Mouse (Mus musculus) kidney, embryonic 14.5 days (tissue): ENCODE data around the gene Cldn11. TPM values are rescaled to one million over a fixed set of nuclear protein-coding genes. Genes with fewer than 3 reads are reported as not detected.

Experiments used
- ATAC-seq: fragments of 200-750 bp; cut with Nextera tagmentation; 2 replicates; pipeline ENCODE4 v1.8.0; 2017; ENCODE audit warnings: moderate number of reproducible peaks, mild to moderate bottlenecking, moderate TSS enrichment, moderate library complexity; ENCODE audit not compliant: low FRiP score, low TSS enrichment
- H3K27ac ChIP-seq: fragments of 300-500 bp; sonication (generic); 2 replicates; pipeline ENCODE4 v1.5.1; 2014; ENCODE audit warnings: low read depth, mild to moderate bottlenecking, low read length, moderate library complexity, mixed read lengths
- H3K27me3 ChIP-seq: fragments of 300-500 bp; sonication (generic); 2 replicates; pipeline ENCODE4 v1.6.1; 2014; ENCODE audit warnings: mild to moderate bottlenecking, low read length; ENCODE audit not compliant: control insufficient read depth, insufficient read depth
- H3K36me3 ChIP-seq: fragments of 300-500 bp; sonication (generic); 2 replicates; pipeline ENCODE4 v1.6.1; 2014; ENCODE audit warnings: low read length, mixed read lengths; ENCODE audit not compliant: control insufficient read depth, insufficient read depth
- H3K4me1 ChIP-seq: fragments of 300-500 bp; sonication (generic); 2 replicates; pipeline ENCODE4 v1.6.1; 2014; ENCODE audit warnings: low read length, mixed read lengths; ENCODE audit not compliant: control insufficient read depth, insufficient read depth
- H3K4me2 ChIP-seq: fragments of 300-500 bp; sonication (generic); replicated peaks from 2 replicates; pipeline ENCODE4 v1.6.1; 2014; ENCODE audit warnings: low read depth, mild to moderate bottlenecking, low read length
- H3K4me3 ChIP-seq: fragments of 300-500 bp; sonication (generic); 2 replicates; pipeline ENCODE4 v1.5.1; 2014; ENCODE audit warnings: mild to moderate bottlenecking, low read length
- H3K9ac ChIP-seq: fragments of 300-500 bp; sonication (generic); 2 replicates; pipeline ENCODE4 v1.6.1; 2014; ENCODE audit warnings: low read depth, mild to moderate bottlenecking, low read length, moderate library complexity
- H3K9me3 ChIP-seq: fragments of 300-500 bp; sonication (generic); 2 replicates; pipeline ENCODE4 v1.6.1; 2016; ENCODE audit warnings: low read length; ENCODE audit not compliant: control insufficient read depth
- WGBS: fragments of 180-500 bp; shearing (Covaris S2); extraction: QIAGEN DNeasy Blood & Tissue Kit; methylation state at CpG from one replicate; pipeline ENCODE4 v1.1.7; 2014; 5-methylcytosine and 5-hydroxymethylcytosine counted together
- polyA plus RNA-seq: library from polyadenylated mRNA; unstranded; fragments of >200 nt; fragmentation: Nextera tagmentation; extraction: Ambion mirVana; gene quantifications from 2 replicates; pipeline ENCODE4 v1.2.1, GENCODE M21; 2014

Gene Cldn11
- polyA plus RNA-seq, 1 experiment from 2014 or later, result 47.5 TPM

DNA sequence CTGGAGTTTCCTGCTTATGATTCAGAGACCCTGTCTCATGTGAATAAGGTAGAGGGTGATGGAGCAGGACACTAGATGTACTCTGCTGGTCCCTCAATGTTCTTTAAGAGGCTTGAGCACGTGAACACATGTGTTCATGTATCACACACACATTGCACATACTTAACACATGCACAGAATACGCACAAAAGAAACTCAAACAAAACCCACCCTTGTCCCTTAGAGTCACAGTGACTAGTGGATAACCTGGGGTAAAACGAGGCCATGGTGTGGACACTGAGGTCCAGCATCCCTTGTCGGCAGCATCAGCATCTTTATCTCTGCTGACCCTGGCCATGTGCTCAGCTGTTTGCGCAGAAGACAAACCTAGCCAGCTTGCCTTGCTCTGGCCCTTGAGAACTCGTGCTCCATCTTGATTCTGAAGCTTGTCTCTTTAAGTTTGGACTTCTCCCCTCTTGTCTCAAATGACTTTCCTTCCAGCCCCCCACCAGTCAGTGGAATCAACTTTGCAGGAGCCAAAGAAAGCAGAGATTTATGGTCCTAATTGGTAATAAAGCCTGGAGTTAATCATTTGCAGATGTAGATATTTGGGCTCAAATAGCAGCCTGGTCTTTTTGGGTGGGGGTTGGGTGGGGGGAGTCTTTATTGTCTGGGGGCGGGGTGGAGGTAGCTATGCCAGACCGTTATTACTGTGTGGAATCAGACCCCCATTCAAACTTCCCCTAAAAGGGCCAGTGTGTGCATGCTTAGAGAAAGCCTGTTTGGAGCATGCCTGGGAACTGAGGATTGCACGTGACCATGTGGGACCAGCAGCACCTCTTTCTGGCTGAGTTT lies 62.7 kb downstream of the Cldn11 start:
- H3K4me3 ChIP-seq, result no peak overlapping the region
- no peaks in the 10 kb centered on the region for H3K27me3 ChIP-seq
- no peaks in the 10 kb centered on the region for H3K36me3 ChIP-seq
- peak; percentile 68 for ATAC-seq
- no peaks in the 10 kb centered on the region for H3K9me3 ChIP-seq
- 0 out of 2 replicates have a peak overlapping the region, but pooled peaks have one; percentile 19 for H3K27ac ChIP-seq
- no peak overlapping the region for H3K9ac ChIP-seq
- peaks cover 32% of the 10 kb centered on the region for H3K4me1 ChIP-seq
- H3K4me2 ChIP-seq, result no peak overlapping the region
- WGBS, result 39% methylated on average over 9 of the region's 9 CpGs

DNA sequence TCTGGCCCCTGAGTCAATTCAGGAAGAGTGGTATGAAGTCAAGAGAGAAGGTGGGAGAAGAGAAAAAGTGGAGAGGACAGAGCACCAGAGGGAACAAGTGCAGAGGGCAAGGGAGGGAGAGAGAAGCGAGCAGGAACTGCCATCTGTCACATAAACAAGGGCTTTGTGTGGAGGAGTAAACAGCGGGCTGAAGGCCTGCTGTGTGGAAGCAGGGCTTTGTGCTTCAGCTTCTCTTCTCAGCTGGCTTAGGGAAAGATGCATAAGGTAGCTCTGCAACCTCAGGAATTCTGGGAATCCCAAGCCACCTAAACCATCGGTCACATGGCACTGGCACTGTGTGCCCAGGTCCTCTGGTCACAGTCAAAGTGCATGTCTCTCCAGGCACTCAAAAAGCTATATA lies 64.1 kb downstream of the Cldn11 start:
- no peaks in the 10 kb centered on the region for H3K36me3 ChIP-seq
- no peak overlapping the region for H3K27ac ChIP-seq
- WGBS, result 42% methylated on average over 3 of the region's 3 CpGs
- no peak overlapping the region for H3K4me3 ChIP-seq
- H3K4me1 ChIP-seq, result peaks cover 23% of the 10 kb centered on the region
- no peaks in the 10 kb centered on the region for H3K9me3 ChIP-seq
- ATAC-seq, result no peak
- no peak overlapping the region for H3K4me2 ChIP-seq
- no peaks in the 10 kb centered on the region for H3K27me3 ChIP-seq
- no peak overlapping the region for H3K9ac ChIP-seq

Other genes with a start within 250 kb of the Cldn11 start
- 5.5 and 8.7 TPM in 2 replicates for gene Phc3, start 180.5 kb upstream of the Cldn11 start, polyA plus RNA-seq
- gene Prkci, start 154.2 kb upstream of the Cldn11 start, polyA plus RNA-seq, result 19.4 and 48.4 TPM in 2 replicates
- 20.0 and 26.8 TPM in 2 replicates for gene Skil, start 54.9 kb upstream of the Cldn11 start, polyA plus RNA-seq
- gene Slc7a14, start 160.5 kb downstream of the Cldn11 start, polyA plus RNA-seq, result 0.11 and 0.14 TPM in 2 replicates